Mouse (Mus musculus) effector memory CD4-positive, alpha-beta T cell, adult 5 months (primary cell): Measurements from ENCODE around the gene Trpc1. TPM values are rescaled to one million over a fixed set of nuclear protein-coding genes. Genes with fewer than 3 reads are reported as not detected.

ENCODE experiments used
- polyA plus RNA-seq: library from polyadenylated mRNA; unstranded; fragments of 100-300 nt; shearing (Covaris generic); gene quantifications from one replicate; pipeline ENCODE4 v1.2.1, GENCODE M21; 2017

Trpc1 gene
- 2.6 TPM for polyA plus RNA-seq

GRCm38 (mm10) chr9:95750037-95750511, at the start of gene Trpc1:
Trpc1 (minus strand) TSS chr9:95750375.

Other genes starting within 250 kb of the Trpc1 start
- gene U2surp, start 238.4 kb downstream of the Trpc1 start, polyA plus RNA-seq = 144 TPM
- gene Paqr9, start 190.7 kb downstream of the Trpc1 start, polyA plus RNA-seq = 0.07 TPM
- gene Pcolce2, start 112.8 kb downstream of the Trpc1 start, polyA plus RNA-seq = 0.17 TPM
- 0.36 TPM for gene Pls1, start 94.9 kb upstream of the Trpc1 start, polyA plus RNA-seq
- 26.2 TPM for gene Atr, start 107.2 kb upstream of the Trpc1 start, polyA plus RNA-seq
- gene Xrn1, start 204.4 kb upstream of the Trpc1 start, polyA plus RNA-seq = 43.7 TPM